Mouse (Mus musculus) heart, embryonic 11.5 days (tissue): ENCODE measurements at regions not wholly inside any gene's neighbourhood (a gene's known extent, or its start where the extent isn't known, plus 50 kb on each side); places are given as distances from the start of the nearest gene placed in this dataset.
A peak's percentile ranks its signal among the peaks of the same experiment; 100 is the strongest.

Experiments
- ATAC-seq: fragments of 200-750 bp; cut with Nextera tagmentation; replicated peaks from 2 replicates; pipeline ENCODE4 v1.8.0; 2017; ENCODE audit warnings: moderate library complexity; ENCODE audit not compliant: insufficient number of reproducible peaks, low FRiP score, low TSS enrichment
- H3K27ac ChIP-seq: fragments of 300-500 bp; sonication (generic); 2 replicates; pipeline ENCODE4 v1.5.1; 2014; ENCODE audit warnings: mild to moderate bottlenecking, low read depth, low read length
- H3K27me3 ChIP-seq: fragments of 300-500 bp; sonication (generic); 2 replicates; pipeline ENCODE4 v1.6.1; 2014; ENCODE audit warnings: mild to moderate bottlenecking, low read length, mixed read lengths; ENCODE audit not compliant: control insufficient read depth, insufficient read depth
- H3K36me3 ChIP-seq: fragments of 300-500 bp; sonication (generic); 2 replicates; pipeline ENCODE4 v1.6.1; 2014; ENCODE audit warnings: mild to moderate bottlenecking, low read length, moderate library complexity, mixed read lengths; ENCODE audit not compliant: control insufficient read depth, insufficient read depth
- H3K4me1 ChIP-seq: fragments of 300-500 bp; sonication (generic); 2 replicates; pipeline ENCODE4 v1.6.1; 2014; ENCODE audit warnings: low read length; ENCODE audit not compliant: control insufficient read depth, insufficient read depth
- H3K4me2 ChIP-seq: fragments of 300-500 bp; sonication (generic); 2 replicates; pipeline ENCODE4 v1.6.1; 2014; ENCODE audit warnings: mild to moderate bottlenecking, moderate library complexity
- H3K4me3 ChIP-seq: fragments of 300-500 bp; sonication (generic); 2 replicates; pipeline ENCODE4 v1.5.1; 2014; ENCODE audit warnings: low read depth, low read length
- H3K9ac ChIP-seq: fragments of 300-500 bp; sonication (generic); 2 replicates; pipeline ENCODE4 v1.6.1; 2014; ENCODE audit warnings: mild to moderate bottlenecking, low read depth, low read length, moderate library complexity
- H3K9me3 ChIP-seq: fragments of 300-500 bp; sonication (generic); replicated peaks from 2 replicates; pipeline ENCODE4 v1.6.1; 2016; ENCODE audit warnings: low read length; ENCODE audit not compliant: control insufficient read depth
- WGBS: fragments of 180-500 bp; shearing (Covaris S2); extraction: QIAGEN DNeasy Blood & Tissue Kit; methylation state at CpG from one replicate; pipeline ENCODE4 v1.1.7; 2014; ENCODE audit not compliant: insufficient replicate concordance; 5-methylcytosine and 5-hydroxymethylcytosine counted together

DNA sequence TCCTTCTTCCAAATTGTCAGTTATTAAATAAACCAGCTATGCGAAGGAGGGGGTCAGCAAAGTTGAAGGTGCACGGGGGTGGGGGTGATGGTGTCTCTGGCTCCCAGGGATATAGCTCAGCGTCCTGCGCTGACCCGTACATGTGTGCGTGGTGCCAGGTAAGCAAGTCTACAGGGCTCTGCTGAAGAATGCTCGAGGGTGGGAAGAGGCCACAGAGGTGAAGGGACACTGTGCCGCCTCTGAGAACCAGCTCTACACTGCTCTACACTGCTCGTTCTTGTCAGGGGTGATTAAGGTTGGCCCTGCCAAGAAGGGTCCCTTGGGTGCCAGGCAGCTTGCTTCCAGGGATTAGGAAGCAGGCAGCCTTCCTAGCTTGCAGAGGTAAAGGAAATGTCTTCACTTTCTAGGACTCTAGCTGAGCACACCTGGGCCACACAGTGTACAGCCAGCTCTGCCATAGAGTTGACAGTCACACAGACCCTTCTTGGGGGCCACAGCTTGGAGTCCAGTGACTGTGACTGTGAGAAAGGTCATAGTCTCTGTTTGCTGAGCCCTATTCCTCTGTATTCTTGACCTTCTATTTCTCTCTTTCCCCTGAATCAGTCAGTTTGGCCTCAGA, 64.7 kb upstream of the Gm11733 start:
- Histone ChIP-seq H3K9ac (no peak overlapping the region), H3K4me3 (no peak overlapping the region), H3K4me1 (peaks cover 8% of the 10 kb centered on the region; the same call in 1 of the 2 replicates), H3K9me3 (no peaks in the 10 kb centered on the region), H3K4me2 (no peak overlapping the region), H3K27me3 (peaks cover 34% of the 10 kb centered on the region), H3K36me3 (no peaks in the 10 kb centered on the region), H3K27ac (no peak overlapping the region)
- WGBS, result 79% methylated on average over 9 of the region's 9 CpGs
- ATAC-seq, result no peak

DNA sequence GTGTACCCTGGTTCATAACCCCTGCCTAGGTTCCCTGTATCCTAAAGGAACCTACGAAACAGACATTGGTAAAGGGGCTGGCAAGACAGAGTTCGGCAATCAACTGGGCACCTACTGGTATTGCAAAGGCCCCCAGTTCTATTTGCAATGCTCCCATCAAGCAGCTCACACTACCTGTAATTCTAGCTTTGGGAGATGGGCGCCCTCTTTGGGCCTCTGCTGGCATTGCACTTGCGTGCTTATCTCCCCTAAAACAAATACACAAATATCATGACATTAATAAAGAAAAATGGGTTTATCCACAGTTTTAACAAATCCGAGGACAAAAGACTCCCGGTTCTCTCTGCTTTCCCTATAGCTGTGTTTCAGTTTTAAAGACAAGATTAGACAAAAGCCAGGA, 61.5 kb upstream of the Gm11733 start:
- no peak overlapping the region for H3K4me2 ChIP-seq
- no peak overlapping the region for H3K27ac ChIP-seq
- H3K4me1 ChIP-seq, result peaks cover 4% of the 10 kb centered on the region; the same call in 1 of the 2 replicates
- WGBS, result 75% methylated on average over 6 of the region's 6 CpGs
- ATAC-seq, result no peak
- no peak overlapping the region for H3K4me3 ChIP-seq
- H3K9ac ChIP-seq, result no peak overlapping the region
- H3K9me3 ChIP-seq, result no peaks in the 10 kb centered on the region
- peaks cover 16% of the 10 kb centered on the region for H3K27me3 ChIP-seq
- H3K36me3 ChIP-seq, result no peaks in the 10 kb centered on the region

DNA sequence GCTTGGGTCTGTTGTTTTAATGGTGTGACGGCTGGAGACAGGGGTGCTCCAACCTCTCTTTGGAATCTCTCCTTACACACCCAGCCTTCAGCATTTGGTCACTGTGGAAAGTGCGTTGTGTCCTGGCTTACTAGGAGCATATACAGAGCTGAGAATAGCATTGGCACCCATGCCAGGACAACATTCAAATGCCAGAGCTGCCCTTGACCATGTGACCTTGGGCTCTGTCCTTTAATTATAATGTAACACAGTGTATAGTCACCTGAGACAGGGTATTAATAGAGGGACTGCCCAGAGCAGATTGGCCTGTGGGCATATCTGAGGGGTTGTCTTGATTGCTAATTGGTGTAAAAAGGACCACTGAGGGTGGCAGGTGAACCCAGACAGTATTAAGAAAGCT, 60.7 kb upstream of the Gm11733 start:
- Histone ChIP-seq H3K4me2 (no peak overlapping the region), H3K36me3 (no peaks in the 10 kb centered on the region), H3K4me3 (no peak overlapping the region), H3K4me1 (no peaks in the 10 kb centered on the region; the same call in 1 of the 2 replicates), H3K27ac (no peak overlapping the region), H3K27me3 (peaks cover 18% of the 10 kb centered on the region), H3K9me3 (no peaks in the 10 kb centered on the region), H3K9ac (no peak overlapping the region)
- WGBS, result 79% methylated on average over 2 of the region's 2 CpGs
- ATAC-seq, result no peak

DNA sequence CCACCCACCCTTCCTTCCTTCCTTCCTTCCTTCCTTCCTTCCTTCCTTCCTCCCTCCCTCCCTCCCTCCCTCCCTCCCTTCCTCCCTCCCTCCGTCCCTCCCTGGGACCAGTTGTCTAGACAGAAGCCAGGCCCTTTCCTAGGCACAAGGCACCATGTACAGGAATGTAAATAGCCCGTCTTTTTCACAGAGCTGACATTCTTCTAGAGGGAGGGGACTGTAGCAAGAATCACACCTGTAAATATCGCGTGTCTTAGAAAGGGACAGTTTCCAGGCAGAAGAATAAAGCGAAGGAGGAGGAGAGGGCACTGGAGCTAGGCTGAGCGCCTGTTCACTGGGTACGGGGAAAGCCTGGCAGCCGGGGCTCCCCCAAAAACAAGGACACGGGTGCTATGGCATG, 58.7 kb upstream of the Gm11733 start:
- Histone ChIP-seq H3K27ac (no peak overlapping the region), H3K36me3 (no peaks in the 10 kb centered on the region), H3K4me2 (no peak overlapping the region), H3K9ac (no peak overlapping the region), H3K4me1 (no peaks in the 10 kb centered on the region), H3K9me3 (no peaks in the 10 kb centered on the region), H3K27me3 (peaks cover 15% of the 10 kb centered on the region), H3K4me3 (no peak overlapping the region)
- ATAC-seq, result no peak
- WGBS, result 50% methylated on average over 8 of the region's 9 CpGs

DNA sequence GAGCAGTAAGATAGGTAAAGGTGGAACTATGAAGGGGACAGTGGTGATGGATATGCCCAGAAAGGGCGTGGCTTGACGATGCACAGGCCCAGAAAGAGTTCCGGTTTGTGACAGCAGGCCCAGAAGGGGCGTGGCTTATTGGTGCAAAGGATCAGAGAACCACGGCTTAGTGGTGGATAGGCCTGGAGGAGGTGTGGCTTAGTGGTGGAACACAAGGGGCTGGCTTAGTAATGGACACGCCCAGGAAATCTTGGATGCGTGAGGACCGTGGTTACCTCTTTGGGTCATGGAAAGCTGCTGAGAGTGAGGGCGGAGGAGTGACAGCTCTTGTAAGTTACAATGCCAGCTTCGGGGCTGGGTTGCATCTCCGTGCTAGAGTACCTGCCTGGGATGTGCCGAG, 58.2 kb upstream of the Gm11733 start:
- Histone ChIP-seq H3K27ac (no peak overlapping the region), H3K4me1 (no peaks in the 10 kb centered on the region), H3K9ac (no peak overlapping the region), H3K9me3 (no peaks in the 10 kb centered on the region), H3K27me3 (peaks cover 15% of the 10 kb centered on the region), H3K36me3 (no peaks in the 10 kb centered on the region), H3K4me2 (no peak overlapping the region), H3K4me3 (no peak overlapping the region)
- ATAC-seq, result peak; percentile 40; the same call in 1 of the 2 replicates
- 31% methylated on average over 12 of the region's 12 CpGs for WGBS

DNA sequence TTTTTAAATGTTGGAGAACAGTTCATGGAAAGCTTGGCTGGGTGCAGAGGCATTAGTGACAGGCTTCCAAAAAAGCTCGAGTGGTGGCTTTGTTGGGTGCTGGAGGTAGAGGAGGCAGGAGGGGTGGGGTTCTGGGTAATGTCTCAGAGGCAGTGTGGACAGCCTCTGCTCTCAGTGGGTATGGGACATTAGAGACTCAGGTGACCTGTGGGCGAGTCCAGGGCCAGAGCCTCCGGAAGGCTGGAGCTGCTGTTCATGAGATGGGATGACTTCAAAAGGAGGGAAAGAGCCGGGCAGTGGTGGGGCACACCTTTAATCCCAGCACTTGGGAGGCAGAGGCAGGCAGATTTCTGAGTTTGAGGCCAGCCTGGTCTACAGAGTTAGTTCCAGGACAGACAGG, 57.5 kb upstream of the Gm11733 start:
- H3K4me1 ChIP-seq, result no peaks in the 10 kb centered on the region
- H3K27me3 ChIP-seq, result peaks cover 17% of the 10 kb centered on the region
- H3K36me3 ChIP-seq, result no peaks in the 10 kb centered on the region
- 70% methylated on average over 4 of the region's 4 CpGs for WGBS
- no peak overlapping the region for H3K27ac ChIP-seq
- no peak overlapping the region for H3K4me3 ChIP-seq
- H3K4me2 ChIP-seq, result no peak overlapping the region
- no peaks in the 10 kb centered on the region for H3K9me3 ChIP-seq
- ATAC-seq, result no peak
- H3K9ac ChIP-seq, result no peak overlapping the region

DNA sequence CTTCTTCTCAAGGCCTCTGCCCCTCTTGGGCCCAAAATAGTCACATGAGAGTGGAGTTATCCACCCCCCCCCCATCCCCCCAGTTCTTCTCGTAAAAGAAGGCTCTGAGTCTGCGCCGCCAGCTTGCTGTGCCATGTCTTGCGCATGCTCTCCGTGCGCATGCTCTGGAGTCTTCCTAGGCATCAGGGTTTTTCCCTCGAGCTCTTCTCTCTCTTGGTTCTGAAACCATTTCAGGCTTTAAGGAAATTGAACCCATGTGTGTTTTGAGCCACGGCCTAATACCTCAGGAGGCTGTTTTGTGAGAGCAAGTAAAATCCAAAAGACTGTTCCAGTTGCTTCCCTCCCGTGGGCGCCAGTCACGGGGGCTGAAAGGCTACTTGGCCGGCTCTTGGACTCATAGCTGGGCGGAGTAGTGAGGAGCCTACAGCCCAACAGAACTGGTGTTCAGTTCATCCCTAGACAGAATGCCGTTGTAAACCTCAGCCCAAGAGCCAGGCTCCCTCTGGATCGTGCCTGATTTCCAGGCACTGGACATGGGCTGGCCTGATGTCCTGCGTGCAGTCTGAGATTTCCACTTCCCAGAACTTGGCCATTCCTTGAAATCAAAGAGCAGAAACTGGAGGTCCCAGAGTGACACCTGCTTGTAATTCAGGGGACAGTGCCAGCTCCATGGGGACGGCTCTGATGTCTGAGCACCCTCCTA, 56.2 kb upstream of the Gm11733 start:
- ATAC-seq, result no peak
- H3K27me3 ChIP-seq, result peaks cover 17% of the 10 kb centered on the region

DNA sequence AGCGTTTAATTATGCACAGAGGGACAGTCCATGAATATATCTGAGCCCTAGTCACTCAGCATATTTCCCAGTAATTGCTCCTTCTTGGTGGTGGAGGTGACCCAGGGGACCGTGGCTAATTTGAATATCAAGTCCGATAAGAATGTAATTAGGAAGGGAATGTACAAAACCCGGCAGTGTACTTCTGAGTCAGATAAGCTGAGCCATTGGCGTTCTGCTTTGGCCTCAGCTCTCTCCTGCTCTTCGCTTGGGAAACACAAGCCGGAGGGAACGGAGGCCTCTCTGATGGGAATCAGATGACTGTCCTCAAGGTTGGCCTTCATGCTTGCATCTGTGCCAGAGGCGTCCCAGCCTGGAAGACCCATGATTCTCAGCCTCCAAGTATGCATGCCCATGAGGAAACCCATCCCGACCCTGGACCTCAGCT, 54.8 kb upstream of the Gm11733 start:
- Histone ChIP-seq H3K36me3 (no peaks in the 10 kb centered on the region), H3K4me3 (no peak overlapping the region), H3K4me2 (no peak overlapping the region), H3K27me3 (peaks cover 17% of the 10 kb centered on the region), H3K9ac (no peak overlapping the region), H3K4me1 (no peaks in the 10 kb centered on the region), H3K9me3 (no peaks in the 10 kb centered on the region), H3K27ac (no peak overlapping the region)
- ATAC-seq, result no peak
- 65% methylated on average over 10 of the region's 10 CpGs for WGBS

More for the DNA sequence above, 56.2 kb upstream of the Gm11733 start:
- Histone ChIP-seq H3K9me3 (no peaks in the 10 kb centered on the region), H3K4me3 (no peak overlapping the region), H3K9ac (no peak overlapping the region), H3K4me1 (no peaks in the 10 kb centered on the region), H3K27ac (no peak overlapping the region), H3K36me3 (no peaks in the 10 kb centered on the region), H3K4me2 (no peak overlapping the region)
- WGBS, result 83% methylated on average over 17 of the region's 17 CpGs

DNA sequence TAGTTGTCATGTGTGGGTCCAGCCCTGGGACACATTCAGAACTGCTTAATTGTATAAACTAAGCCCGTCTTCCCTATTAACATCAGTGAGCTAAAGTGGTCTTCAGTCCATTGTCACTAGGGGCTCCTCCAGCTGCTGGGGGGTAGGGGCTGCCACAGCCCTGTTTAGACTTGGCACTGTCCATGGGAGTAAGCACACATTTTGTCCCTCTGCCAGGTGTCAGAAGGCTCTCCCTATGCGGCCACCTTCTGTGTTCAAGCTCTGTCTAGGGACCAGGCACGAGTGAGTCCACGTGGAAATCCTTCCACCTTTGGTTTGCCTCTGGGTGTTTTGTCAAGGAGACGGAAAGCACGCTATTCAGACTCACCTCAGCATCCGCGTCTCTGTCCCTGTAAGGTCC, 54.3 kb upstream of the Gm11733 start:
- ATAC-seq, result no peak

More for the DNA sequence above, 54.3 kb upstream of the Gm11733 start:
- WGBS, result 58% methylated on average over 8 of the region's 8 CpGs
- Histone ChIP-seq H3K9me3 (no peaks in the 10 kb centered on the region), H3K27me3 (peaks cover 17% of the 10 kb centered on the region), H3K36me3 (no peaks in the 10 kb centered on the region), H3K4me2 (no peak overlapping the region), H3K27ac (no peak overlapping the region), H3K9ac (no peak overlapping the region), H3K4me3 (no peak overlapping the region), H3K4me1 (no peaks in the 10 kb centered on the region)
